Mouse (Mus musculus) cortical plate, adult 2 months (tissue): ENCODE data around the gene Nfic. TPM values are rescaled to one million over a fixed set of nuclear protein-coding genes. Genes with fewer than 3 reads are reported as not detected.

ENCODE experiments used
- H3K27ac ChIP-seq: fragments of 200-500 bp; 2 replicates; pipeline ENCODE4 v1.5.1; 2012; ENCODE audit warnings: low read length, control low read depth, inconsistent platforms; ENCODE audit not compliant: insufficient read depth
- H3K4me1 ChIP-seq: fragments of 200-500 bp; 2 replicates; pipeline ENCODE4 v1.6.1; 2011; ENCODE audit warnings: low read length; ENCODE audit not compliant: control insufficient read depth, insufficient read depth
- H3K4me3 ChIP-seq: fragments of 200-500 bp; 2 replicates; pipeline ENCODE4 v1.5.1; 2011; ENCODE audit warnings: mild to moderate bottlenecking, low read length, control low read depth; ENCODE audit not compliant: insufficient read depth
- CTCF ChIP-seq: fragments of 200-500 bp; IDR thresholded peaks from 2 replicates; pipeline ENCODE4 v1.5.1; 2011; ENCODE audit warnings: mild to moderate bottlenecking, control low read depth, low read length; ENCODE audit not compliant: insufficient read depth; ENCODE audit errors: extremely low read depth
- POLR2A ChIP-seq: fragments of 200-500 bp; IDR thresholded peaks from 2 replicates; pipeline ENCODE4 v1.6.1; 2011; ENCODE audit warnings: mild to moderate bottlenecking, low read length, control low read depth; ENCODE audit not compliant: insufficient read depth; ENCODE audit errors: extremely low read depth
- polyA plus RNA-seq: library from polyadenylated mRNA; depleted of rRNA; stranded (reverse); fragments of >200 nt; gene quantifications from 2 replicates; pipeline ENCODE4 v1.2.3, GENCODE M21; 2012

Nfic gene
- polyA plus RNA-seq, 1 experiment = 54.5 TPM

DNA sequence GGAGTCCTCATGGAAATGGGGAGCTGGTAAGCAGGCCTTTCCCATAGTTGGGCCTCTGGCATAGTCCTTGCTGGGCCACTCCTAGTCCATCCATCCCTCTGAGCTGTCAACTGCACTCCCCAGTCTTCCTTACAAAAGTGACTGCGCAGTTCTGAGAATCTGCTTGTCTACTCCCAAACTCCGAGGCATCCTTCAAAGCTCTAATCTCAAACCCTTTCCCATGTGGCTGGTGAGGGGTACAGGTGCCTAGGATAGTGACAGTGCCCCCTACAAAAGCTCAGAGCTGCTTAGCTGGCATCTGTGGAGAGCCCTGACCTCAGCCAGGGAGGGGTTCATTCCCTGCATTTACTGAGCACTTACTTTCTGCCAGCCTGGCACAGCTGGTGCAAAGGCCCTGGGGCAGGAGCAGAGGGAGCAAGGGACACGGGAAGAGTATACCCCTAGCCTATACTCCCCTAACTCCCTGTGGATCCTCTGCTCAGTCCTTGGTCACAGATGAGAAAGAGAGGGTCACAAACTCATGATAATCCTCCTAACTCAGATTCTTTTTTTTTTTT lies 32.7 kb downstream of the Nfic start:
- Histone ChIP-seq H3K4me1 (peaks cover 9% of the 10 kb centered on the region; the same call in 1 of the 2 replicates), H3K4me3 (no peak overlapping the region), H3K27ac (no peak overlapping the region)
- TF ChIP-seq POLR2A (no peak), CTCF (no peak)

DNA sequence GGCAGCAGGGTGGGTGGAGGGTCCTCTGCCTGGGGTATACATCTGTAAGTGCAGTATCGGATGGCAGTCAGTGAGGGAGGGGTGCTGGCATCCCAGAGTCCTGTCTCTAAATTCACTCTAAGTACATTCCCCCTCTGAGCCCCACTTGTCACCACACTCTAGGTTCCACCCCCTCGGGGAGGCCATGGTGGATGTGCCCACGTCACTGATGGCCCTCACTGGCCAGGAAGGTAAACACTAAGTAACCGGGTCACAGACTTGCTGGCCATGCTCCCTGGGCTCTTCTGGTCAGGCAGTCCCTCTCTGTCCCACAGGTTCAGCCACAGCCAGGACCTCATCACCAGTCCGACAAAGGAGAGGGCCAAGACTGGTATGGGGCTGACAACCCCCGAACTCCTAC lies 33.2 kb downstream of the Nfic start:
- Histone ChIP-seq H3K4me1 (peaks cover 7% of the 10 kb centered on the region; the same call in 1 of the 2 replicates), H3K27ac (no peak overlapping the region), H3K4me3 (no peak overlapping the region)
- no peak for TF ChIP-seq CTCF
- no peak for TF ChIP-seq POLR2A

- Histone ChIP-seq H3K27ac (no peak overlapping the region), H3K4me3 (no peak overlapping the region), H3K4me1 (peaks cover 7% of the 10 kb centered on the region; the same call in 1 of the 2 replicates)
- TF ChIP-seq CTCF = no peak
- TF ChIP-seq POLR2A = no peak
These were observed 33.7 kb downstream of the Nfic start for GRCm38 (mm10) chr10:81421797-81422100.

- H3K4me1 ChIP-seq = peaks cover 7% of the 10 kb centered on the region; the same call in 1 of the 2 replicates
- H3K27ac ChIP-seq = no peak overlapping the region
- TF ChIP-seq CTCF (no peak), POLR2A (no peak)
- no peak overlapping the region for H3K4me3 ChIP-seq
These were observed 34.2 kb downstream of the Nfic start for GRCm38 (mm10) chr10:81421041-81421796.

DNA sequence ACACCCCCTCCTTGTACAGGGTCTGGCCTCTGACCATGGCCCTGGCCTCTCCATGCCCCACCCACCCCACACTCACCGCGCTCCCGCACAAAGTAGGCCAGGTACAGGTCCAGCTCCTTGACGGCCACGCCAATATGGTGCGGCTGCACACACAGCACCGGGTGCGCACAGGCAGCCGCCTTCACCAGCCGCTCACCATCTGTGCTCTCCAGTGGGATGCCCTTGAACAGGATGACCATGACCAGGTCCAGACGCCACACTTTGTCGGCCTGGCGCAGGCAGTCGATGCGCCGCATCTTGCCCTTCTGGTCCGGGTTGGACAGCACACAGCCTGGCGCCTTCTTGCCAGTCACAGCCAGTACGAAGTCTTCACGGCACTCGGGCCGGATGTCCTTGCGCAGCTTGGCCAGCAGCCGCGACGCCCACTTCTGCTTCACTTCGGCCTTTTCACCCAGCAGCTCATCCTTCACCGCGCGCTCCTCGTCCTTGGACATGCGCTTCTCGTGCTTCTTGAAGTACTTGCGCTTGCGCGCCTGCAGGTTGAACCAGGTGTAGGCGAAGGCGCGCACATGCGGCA lies 35.2 kb downstream of the Nfic start:
- no peak overlapping the region for H3K4me3 ChIP-seq
- H3K4me1 ChIP-seq = peaks cover 12% of the 10 kb centered on the region
- H3K27ac ChIP-seq = no peak overlapping the region
- TF ChIP-seq POLR2A (no peak), CTCF (no peak)

DNA sequence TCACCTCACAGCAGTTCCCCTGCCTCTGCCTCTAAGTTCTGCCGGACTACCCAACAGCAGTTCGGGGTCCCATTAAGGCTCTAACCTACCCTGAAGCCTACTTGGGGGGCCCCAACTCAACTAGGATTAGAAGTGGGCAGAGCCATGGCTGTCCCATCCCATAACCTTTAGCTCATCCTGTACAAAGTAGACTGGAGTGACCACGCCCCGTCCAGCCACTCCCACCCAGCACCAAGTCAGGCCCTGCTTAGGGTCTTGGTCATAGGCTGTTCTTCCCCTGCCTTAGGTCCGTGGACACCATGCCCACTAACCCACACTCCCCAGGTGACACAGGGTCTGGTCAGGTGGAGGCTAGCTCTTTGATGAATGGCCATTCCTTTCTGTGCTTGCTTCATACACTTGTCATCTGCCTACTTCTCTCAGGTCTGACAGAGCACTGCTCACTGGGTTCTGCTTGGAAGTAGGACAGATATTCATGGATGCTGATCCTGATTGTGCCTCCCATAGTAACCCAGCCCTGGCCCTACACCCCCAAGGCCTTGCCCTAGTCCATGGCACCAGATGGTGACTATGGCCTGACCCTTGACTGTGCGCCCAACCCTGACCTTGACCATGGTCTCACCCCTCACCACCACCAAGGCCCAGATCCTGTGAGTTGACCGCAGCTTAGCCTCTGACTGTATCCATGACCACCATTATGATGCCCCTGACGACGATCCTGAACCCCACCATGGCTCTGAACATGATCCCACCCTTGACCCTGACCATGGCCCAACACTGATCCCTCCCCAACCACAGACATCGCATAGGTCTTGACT lies 36.1 kb downstream of the Nfic start:
- Histone ChIP-seq H3K4me3 (no peak overlapping the region), H3K27ac (no peak overlapping the region), H3K4me1 (peaks cover 12% of the 10 kb centered on the region)
- TF ChIP-seq CTCF (no peak), POLR2A (no peak)

- no peak for TF ChIP-seq POLR2A
- TF ChIP-seq CTCF = no peak
- no peak overlapping the region for H3K4me3 ChIP-seq
- H3K27ac ChIP-seq = no peak overlapping the region
- peaks cover 17% of the 10 kb centered on the region for H3K4me1 ChIP-seq
These were observed 37.0 kb downstream of the Nfic start for GRCm38 (mm10) chr10:81418216-81419070.

DNA sequence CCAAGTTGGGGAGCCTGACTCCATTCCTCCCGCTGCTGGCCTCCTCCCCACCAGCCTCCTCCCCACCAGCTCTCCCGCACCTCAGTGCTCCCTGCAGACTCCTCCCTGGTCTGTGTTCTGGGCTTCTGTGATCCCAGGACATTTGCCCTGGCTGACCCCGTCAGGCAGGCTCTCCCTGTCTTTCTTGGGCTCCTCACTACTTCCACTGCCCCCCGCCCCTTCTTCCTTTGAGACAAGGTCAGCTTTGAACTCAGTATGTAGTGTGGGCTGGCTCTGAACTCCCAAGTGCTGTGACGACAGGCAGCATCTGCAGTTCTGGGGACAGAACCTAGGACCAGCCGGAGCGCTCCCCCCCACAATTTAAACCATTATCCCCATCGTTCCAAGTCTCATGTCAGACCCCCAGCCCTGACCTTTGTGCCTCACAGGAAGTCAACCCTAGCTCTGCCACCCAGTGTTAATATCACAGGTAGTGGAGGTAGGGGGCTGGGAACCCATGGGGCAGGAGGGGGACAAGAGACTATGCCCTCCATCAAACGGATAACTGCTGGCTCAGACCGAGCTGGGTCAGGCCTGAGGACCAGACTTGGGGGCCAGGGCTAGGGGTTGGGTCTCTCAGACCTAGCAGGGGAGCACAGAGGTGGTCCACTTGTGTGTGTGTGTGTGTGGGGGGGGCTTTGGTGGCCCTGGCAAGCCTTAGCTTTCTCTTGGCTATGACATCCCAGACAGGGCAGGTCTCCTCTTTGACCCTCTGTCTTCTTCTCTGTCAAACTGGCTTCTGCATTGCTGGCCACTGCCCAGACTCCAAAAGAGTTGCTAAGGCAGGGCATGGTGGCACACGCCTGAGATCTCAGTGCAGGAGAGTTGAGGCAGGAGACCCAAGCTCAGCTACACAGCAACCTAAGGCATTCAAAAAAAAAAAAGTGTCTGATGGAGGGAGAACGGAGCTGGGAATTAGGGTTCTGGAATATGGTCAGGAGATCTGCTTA lies 37.9 kb downstream of the Nfic start:
- TF ChIP-seq POLR2A = no peak
- no peak for TF ChIP-seq CTCF
- peak overlapping the region; percentile 44 for H3K27ac ChIP-seq
- H3K4me3 ChIP-seq = no peak overlapping the region
- peaks cover 17% of the 10 kb centered on the region for H3K4me1 ChIP-seq
